Mouse (Mus musculus) liver, embryonic 14.5 days (tissue): ENCODE results near the gene Sh3pxd2a. TPM values are rescaled to one million over a fixed set of nuclear protein-coding genes. Genes with fewer than 3 reads are reported as not detected.

ENCODE experiments used
- ATAC-seq: fragments of 200-750 bp; cut with Nextera tagmentation; 2 replicates; pipeline ENCODE4 v1.8.0; 2017; ENCODE audit warnings: moderate number of reproducible peaks, mild to moderate bottlenecking, moderate library complexity; ENCODE audit not compliant: insufficient read depth
- DNase-seq, 3 experiments: peaks; one replicate each; pipeline ENCODE4 v3.0.0-alpha.2; 2012 to 2013; ENCODE audit warnings: low read depth in 3 of 3, low spot score in 3 of 3
- H3K27ac ChIP-seq: fragments of 300-500 bp; sonication (generic); 2 replicates; pipeline ENCODE4 v1.5.1; 2014; ENCODE audit warnings: moderate library complexity, mild to moderate bottlenecking, control low read depth, inconsistent platforms
- H3K27me3 ChIP-seq: fragments of 300-500 bp; sonication (generic); 2 replicates; pipeline ENCODE4 v1.6.1; 2014; ENCODE audit warnings: mild to moderate bottlenecking, low read length, moderate library complexity; ENCODE audit not compliant: control insufficient read depth, insufficient read depth
- H3K36me3 ChIP-seq: fragments of 300-500 bp; sonication (generic); replicated peaks from 2 replicates; pipeline ENCODE4 v1.6.1; 2014; ENCODE audit warnings: low read depth; ENCODE audit not compliant: control insufficient read depth, insufficient read depth
- H3K4me1 ChIP-seq, 2 experiments: fragments of 200-500 bp in 1 of 2; fragments of 300-500 bp in 1 of 2; sonication (generic) in 1 of 2; replicated peaks; 2 replicates each; pipeline ENCODE4 v1.6.1; 2012 to 2014; ENCODE audit warnings: antibody characterized with exemption in 1 of 2, inconsistent platforms in 1 of 2, low read length in 1 of 2; ENCODE audit not compliant: control insufficient read depth in 2 of 2, insufficient read depth in 2 of 2
- H3K4me2 ChIP-seq: fragments of 300-500 bp; sonication (generic); 2 replicates; pipeline ENCODE4 v1.6.1; 2014; ENCODE audit warnings: low read depth, mild to moderate bottlenecking, control low read depth, moderate library complexity
- H3K4me3 ChIP-seq, 2 experiments: fragments of 200-500 bp in 1 of 2; fragments of 300-500 bp in 1 of 2; sonication (generic) in 1 of 2; 2 replicates each; pipeline ENCODE4 v1.5.1; 2012 to 2014; ENCODE audit warnings: low read depth in 2 of 2, low read length in 2 of 2, mild to moderate bottlenecking in 2 of 2, control low read depth in 1 of 2, inconsistent platforms in 1 of 2, moderate library complexity in 1 of 2; ENCODE audit not compliant: insufficient read depth in 1 of 2
- H3K9ac ChIP-seq: fragments of 300-500 bp; sonication (generic); replicated peaks from 2 replicates; pipeline ENCODE4 v1.6.1; 2014; ENCODE audit warnings: mild to moderate bottlenecking, control low read depth, moderate library complexity
- H3K9me3 ChIP-seq: fragments of 300-500 bp; sonication (generic); 2 replicates; pipeline ENCODE4 v1.6.1; 2016; ENCODE audit warnings: low read length, mixed read lengths; ENCODE audit not compliant: control insufficient read depth
- CTCF ChIP-seq: IDR thresholded peaks from 2 replicates; pipeline ENCODE4 v1.5.1; 2016; ENCODE audit warnings: antibody characterized with exemption, low read depth, control low read depth
- EP300 ChIP-seq: IDR thresholded peaks from 2 replicates; pipeline ENCODE4 v1.6.1; 2016; ENCODE audit warnings: antibody characterized with exemption, low read depth
- WGBS: fragments of 180-500 bp; shearing (Covaris S2); extraction: QIAGEN DNeasy Blood & Tissue Kit; methylation state at CpG from one replicate; pipeline ENCODE4 v1.1.7; 2014; ENCODE audit not compliant: insufficient replicate concordance; 5-methylcytosine and 5-hydroxymethylcytosine counted together
- polyA plus RNA-seq, 2 experiments: library from polyadenylated mRNA; depleted of rRNA in 1 of 2; stranded (reverse) in 1 of 2; unstranded in 1 of 2; fragments of >200 nt; fragmentation: Nextera tagmentation in 1 of 2; extraction: Ambion mirVana in 1 of 2; gene quantifications; 2 replicates each; pipeline versions ENCODE4 v1.2.1 to v1.2.3; 2012 to 2014

Sh3pxd2a gene
- polyA plus RNA-seq, 2 experiments: 0.50 to 1.6 TPM

- no peak overlapping the region for H3K4me2 ChIP-seq
- WGBS: 77% methylated on average over 11 of the region's 11 CpGs
Measured at GRCm38 (mm10) chr19:47298100-47298499, 166.1 kb downstream of the Sh3pxd2a start.

GRCm38 (mm10) chr19:47292451-47292951, 171.7 kb downstream of the Sh3pxd2a start:
- Histone ChIP-seq H3K27ac (no peak overlapping the region), H3K4me3 (no peak overlapping the region), H3K27me3 (no peaks in the 10 kb centered on the region), H3K9ac (no peak overlapping the region), H3K4me1 (no peaks in the 10 kb centered on the region), H3K4me2 (no peak overlapping the region), H3K36me3 (no peaks in the 10 kb centered on the region), H3K9me3 (no peaks in the 10 kb centered on the region)
- 58% methylated on average over 7 of the region's 7 CpGs for WGBS
- TF ChIP-seq CTCF: no peak
- TF ChIP-seq EP300: no peak
- DNase-seq: no peak
- no peak for ATAC-seq

More at GRCm38 (mm10) chr19:47298100-47298499, 166.1 kb downstream of the Sh3pxd2a start:
- H3K27me3 ChIP-seq: no peaks in the 10 kb centered on the region
- H3K9ac ChIP-seq: no peak overlapping the region
- no peak for ATAC-seq
- no peaks in the 10 kb centered on the region for H3K9me3 ChIP-seq
- no peak overlapping the region for H3K4me3 ChIP-seq
- TF ChIP-seq EP300: no peak
- TF ChIP-seq CTCF: no peak
- no peaks in the 10 kb centered on the region for H3K36me3 ChIP-seq
- 0 out of 4 replicates have a peak, but pooled peaks cover 0 to 4% of the 10 kb centered on the region in 2 experiments for H3K4me1 ChIP-seq
- no peak for DNase-seq
- H3K27ac ChIP-seq: no peak overlapping the region

- Histone ChIP-seq H3K9ac (no peak overlapping the region), H3K4me2 (no peak overlapping the region), H3K4me3 (no peak overlapping the region), H3K9me3 (no peaks in the 10 kb centered on the region), H3K27ac (no peak overlapping the region), H3K27me3 (no peaks in the 10 kb centered on the region), H3K36me3 (no peaks in the 10 kb centered on the region), H3K4me1 (no peaks in the 10 kb centered on the region)
- no peak for TF ChIP-seq CTCF
- TF ChIP-seq EP300: no peak
- 47% methylated on average over 7 of the region's 7 CpGs for WGBS
- no peak for ATAC-seq
- DNase-seq: no peak
Measured at GRCm38 (mm10) chr19:47291307-47292080, 172.7 kb downstream of the Sh3pxd2a start.

- 66% methylated on average over 17 of the region's 17 CpGs for WGBS
- no peaks in the 10 kb centered on the region for H3K36me3 ChIP-seq
- H3K27ac ChIP-seq: no peak overlapping the region
- no peaks in the 10 kb centered on the region for H3K27me3 ChIP-seq
- no peaks in the 10 kb centered on the region for H3K4me1 ChIP-seq
- no peak for ATAC-seq
- no peaks in the 10 kb centered on the region for H3K9me3 ChIP-seq
- no peak overlapping the region for H3K4me2 ChIP-seq
- no peak for DNase-seq
- TF ChIP-seq CTCF (no peak), EP300 (no peak)
- no peak overlapping the region for H3K4me3 ChIP-seq
- no peak overlapping the region for H3K9ac ChIP-seq
Measured at GRCm38 (mm10) chr19:47286886-47287450, 177.2 kb downstream of the Sh3pxd2a start.

- Histone ChIP-seq H3K9ac (no peak overlapping the region), H3K27me3 (no peaks in the 10 kb centered on the region), H3K9me3 (no peaks in the 10 kb centered on the region), H3K4me2 (no peak overlapping the region), H3K4me1 (no peaks in the 10 kb centered on the region), H3K4me3 (no peak overlapping the region), H3K27ac (no peak overlapping the region), H3K36me3 (no peaks in the 10 kb centered on the region)
- DNase-seq (no peak), ATAC-seq (no peak)
- no peak for TF ChIP-seq CTCF
- no peak for TF ChIP-seq EP300
- WGBS: 71% methylated on average over 6 of the region's 6 CpGs
Measured at GRCm38 (mm10) chr19:47285581-47285980, 178.6 kb downstream of the Sh3pxd2a start.
